Mouse (Mus musculus): ENCODE measurements around the gene Htr2a. TPM values are rescaled to one million over a fixed set of nuclear protein-coding genes. Genes with fewer than 3 reads are reported as not detected.

Gene Htr2a
- polyA plus RNA-seq, 1 experiment from 2014 or later: 0.17 TPM

DNA sequence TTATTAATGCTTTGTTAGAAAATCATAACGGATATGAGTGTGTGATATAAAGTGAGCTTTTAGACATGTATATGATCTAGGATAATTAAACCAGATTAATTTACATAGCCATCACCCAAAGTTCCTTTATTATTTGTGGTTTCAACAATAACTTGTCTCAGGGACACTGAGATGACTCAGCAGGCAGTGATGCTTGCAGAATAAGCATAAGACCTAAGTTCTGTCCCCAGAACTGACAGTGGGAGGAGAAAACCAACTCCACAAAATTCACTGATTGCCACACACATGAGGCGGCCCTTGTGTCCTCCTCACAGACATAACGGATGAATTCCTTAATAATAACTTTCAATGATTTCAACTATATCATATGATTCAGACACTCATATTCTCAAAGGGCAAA, 58.6 kb downstream of the Htr2a start:
- Histone ChIP-seq H3K4me1 (replicated peaks) (peaks cover 7% of the 10 kb centered on the region), H3K9ac (no peak overlapping the region), H3K36me3 (no peaks in the 10 kb centered on the region), H3K27ac (no peak overlapping the region), H3K4me2 (no peak overlapping the region), H3K27me3 (no peaks in the 10 kb centered on the region), H3K4me3 (replicated peaks) (no peak overlapping the region), H3K9me3 (replicated peaks) (no peaks in the 10 kb centered on the region)
- DNase-seq: no peak
- 57% methylated on average over 3 of the region's 3 CpGs for WGBS (ENCODE audit: insufficient replicate concordance)
- no peak for ATAC-seq (ENCODE audit: low read depth)

DNA sequence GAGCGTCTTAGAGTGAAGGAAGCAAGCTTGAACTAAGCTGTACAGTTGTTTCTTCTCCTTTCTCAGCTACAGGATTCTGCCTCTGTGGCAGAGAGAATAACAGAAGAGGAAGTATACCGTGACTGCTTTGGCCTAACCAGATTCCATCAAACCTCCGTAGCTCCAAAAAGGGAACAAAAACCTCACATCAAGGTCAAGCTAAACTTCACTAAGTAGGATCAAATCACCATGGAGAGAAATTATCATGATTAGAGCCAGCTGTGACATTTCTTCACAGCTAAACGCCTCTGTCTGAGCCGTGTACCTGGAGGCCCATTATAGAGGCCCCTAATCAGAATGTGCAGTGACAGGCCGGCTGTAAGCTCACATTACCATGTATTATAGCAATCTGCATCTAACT, 63.3 kb downstream of the Htr2a start:
- peaks cover 7% of the 10 kb centered on the region for H3K4me1 ChIP-seq (replicated peaks)
- no peaks in the 10 kb centered on the region for H3K9me3 ChIP-seq (replicated peaks)
- no peak overlapping the region for H3K4me2 ChIP-seq
- H3K4me3 ChIP-seq (replicated peaks): no peak overlapping the region
- no peak for ATAC-seq (ENCODE audit: low read depth)
- H3K9ac ChIP-seq: no peak overlapping the region
- DNase-seq: no peak
- no peaks in the 10 kb centered on the region for H3K36me3 ChIP-seq
- 39% methylated on average over 6 of the region's 6 CpGs for WGBS (ENCODE audit: insufficient replicate concordance)
- no peak overlapping the region for H3K27ac ChIP-seq
- H3K27me3 ChIP-seq: no peaks in the 10 kb centered on the region

DNA sequence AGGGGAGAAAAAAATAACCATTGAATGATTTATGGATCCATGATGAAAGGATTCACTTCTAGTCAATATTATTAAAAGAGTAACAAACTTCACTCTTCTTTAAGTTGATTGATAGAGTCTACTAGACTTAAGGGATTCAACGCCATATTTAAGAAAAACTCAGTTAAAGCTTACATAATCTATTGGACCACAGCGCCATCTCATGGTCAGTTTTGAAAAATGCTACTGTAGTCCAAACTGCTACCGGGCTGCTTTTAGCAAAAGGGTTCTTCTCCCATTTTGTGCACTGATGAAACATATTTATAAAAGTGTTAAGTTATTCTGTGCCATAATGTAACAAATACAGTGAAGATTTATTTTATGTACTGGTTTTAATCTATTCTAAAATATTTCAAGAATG, 68.4 kb downstream of the Htr2a start:
- no peaks in the 10 kb centered on the region for H3K36me3 ChIP-seq
- DNase-seq (peak; percentile 24), ATAC-seq (ENCODE audit: low read depth) (no peak)
- H3K27ac ChIP-seq: no peak overlapping the region
- no peaks in the 10 kb centered on the region for H3K4me1 ChIP-seq (replicated peaks)
- no peaks in the 10 kb centered on the region for H3K27me3 ChIP-seq
- H3K9ac ChIP-seq: no peak overlapping the region
- 15% methylated on average over 3 of the region's 3 CpGs for WGBS (ENCODE audit: insufficient replicate concordance)
- no peak overlapping the region for H3K4me2 ChIP-seq
- H3K9me3 ChIP-seq (replicated peaks): no peaks in the 10 kb centered on the region
- no peak overlapping the region for H3K4me3 ChIP-seq (replicated peaks)

DNA sequence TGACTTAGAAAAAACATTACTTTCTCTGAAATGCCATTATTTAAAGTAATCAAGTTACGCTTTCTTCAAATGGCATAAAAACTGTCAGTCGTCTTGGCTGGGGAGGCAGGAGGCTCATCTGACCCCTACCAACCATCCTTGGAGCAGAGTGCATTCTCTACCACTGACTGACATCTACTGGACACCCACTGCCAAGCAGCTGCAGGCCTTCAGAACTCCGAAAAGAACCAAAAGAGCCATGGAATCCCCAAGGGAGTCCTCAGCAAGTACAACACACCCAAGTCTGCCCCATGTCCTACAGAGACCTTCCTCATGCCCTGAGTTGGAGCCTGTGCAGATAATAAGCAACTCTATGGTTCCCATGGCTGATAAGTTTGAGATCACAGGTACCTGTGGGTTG, 82.9 kb downstream of the Htr2a start:
- DNase-seq (no peak), ATAC-seq (ENCODE audit: low read depth) (no peak)
- no peaks in the 10 kb centered on the region for H3K4me1 ChIP-seq (replicated peaks)
- WGBS (ENCODE audit: insufficient replicate concordance): 53% methylated on average over 3 of the region's 3 CpGs
- H3K36me3 ChIP-seq: no peaks in the 10 kb centered on the region
- no peak overlapping the region for H3K4me3 ChIP-seq (replicated peaks)
- no peaks in the 10 kb centered on the region for H3K9me3 ChIP-seq (replicated peaks)
- H3K9ac ChIP-seq: no peak overlapping the region
- no peak overlapping the region for H3K27ac ChIP-seq
- H3K27me3 ChIP-seq: no peaks in the 10 kb centered on the region
- H3K4me2 ChIP-seq: no peak overlapping the region

DNA sequence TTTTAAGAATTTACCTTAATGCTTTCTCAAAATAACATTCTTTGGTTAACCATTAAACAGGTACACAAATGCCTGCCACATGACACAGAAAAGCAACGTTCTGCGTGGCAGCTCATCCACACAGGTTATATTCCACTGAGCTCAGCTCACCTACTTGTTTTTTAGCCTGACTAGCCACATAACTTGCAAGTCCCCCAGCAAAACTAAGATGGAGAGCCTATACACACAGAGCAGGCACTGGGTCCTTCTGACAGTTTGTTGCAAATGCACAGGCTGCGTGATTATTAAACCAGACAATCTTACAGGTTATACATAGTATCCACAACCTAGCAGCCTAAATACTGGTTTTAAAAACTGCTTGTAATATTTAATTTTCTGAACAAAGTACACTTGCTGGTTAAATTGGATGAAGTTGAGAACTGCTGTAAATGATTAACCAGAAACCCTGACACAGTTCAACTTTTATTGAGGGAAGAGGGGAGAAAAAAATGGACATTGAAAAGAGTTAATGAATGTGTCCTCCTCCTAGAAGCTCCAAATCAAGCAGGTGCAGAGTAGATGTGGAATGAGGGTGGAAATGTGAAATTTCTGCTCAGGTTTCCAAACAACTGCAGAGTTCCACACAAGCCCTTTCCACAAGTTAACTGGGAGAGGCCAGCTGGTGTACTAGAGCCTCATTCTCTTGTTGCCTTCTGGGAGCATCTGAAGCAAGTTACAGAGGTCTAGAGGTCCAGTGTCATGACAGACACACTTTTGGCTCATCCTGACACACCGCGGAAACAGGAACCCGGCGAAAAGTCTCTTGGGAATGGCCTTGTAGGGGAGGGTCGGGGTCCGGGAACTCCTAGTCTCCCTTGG, 90.8 kb downstream of the Htr2a start:
- peak overlapping the region; percentile 81 for H3K4me2 ChIP-seq
- WGBS (ENCODE audit: insufficient replicate concordance): 27% methylated on average over 9 of the region's 9 CpGs
- H3K4me1 ChIP-seq (replicated peaks): peaks cover 28% of the 10 kb centered on the region
- peaks cover 11% of the 10 kb centered on the region for H3K36me3 ChIP-seq
- DNase-seq (no peak), ATAC-seq (ENCODE audit: low read depth) (no peak)
- H3K27me3 ChIP-seq: no peaks in the 10 kb centered on the region
- H3K9ac ChIP-seq: peak overlapping the region; percentile 65
- H3K9me3 ChIP-seq (replicated peaks): no peaks in the 10 kb centered on the region
- H3K27ac ChIP-seq: peak overlapping the region; percentile 75
- peak overlapping the region; percentile 93 for H3K4me3 ChIP-seq (replicated peaks)

DNA sequence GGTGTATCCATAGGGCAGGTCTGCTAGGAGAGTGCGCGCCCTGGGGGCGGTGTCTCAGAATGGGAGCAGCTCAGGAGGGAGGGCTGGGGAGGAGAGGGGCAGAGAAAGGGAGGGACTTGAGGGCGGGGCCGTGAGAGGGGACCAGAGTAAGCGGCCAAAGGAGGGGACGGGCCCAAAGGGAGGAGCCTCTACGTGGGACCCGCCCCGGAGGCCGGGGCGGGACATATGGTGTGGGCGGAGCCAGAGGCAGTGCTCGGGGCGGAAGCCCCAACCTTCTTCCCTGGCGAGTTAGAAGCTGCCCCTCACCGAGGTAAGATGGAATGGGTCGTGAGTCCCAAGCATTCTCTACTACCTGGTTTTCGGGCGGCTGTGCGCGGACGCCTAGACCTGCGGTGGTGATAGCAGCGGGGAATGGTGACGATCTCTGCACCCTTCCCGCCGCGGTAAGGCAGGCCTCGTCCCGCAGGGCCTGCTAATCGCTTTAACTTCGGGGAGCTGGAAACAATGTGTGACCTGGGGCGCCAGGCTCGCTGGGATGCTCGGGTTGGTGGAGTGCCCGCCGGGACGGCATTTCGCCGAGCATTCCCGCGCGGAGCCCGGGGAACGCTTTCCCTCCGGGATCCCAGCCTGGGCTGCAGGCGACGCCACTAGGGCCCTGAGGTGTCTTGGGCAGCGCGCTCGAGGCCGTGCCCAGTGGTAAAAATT, 91.6 kb downstream of the Htr2a start, which contains the start of gene Esd:
TSS of gene Esd (plus strand) at position 219 of the 705 bp plus-strand sequence.
- H3K4me3 ChIP-seq (replicated peaks): peak within 1 kb of the TSS; percentile 93
- under 1% methylated on average over 53 of the region's 53 CpGs for WGBS (ENCODE audit: insufficient replicate concordance)
- peak; percentile 94 for DNase-seq
- H3K27me3 ChIP-seq: no peaks in the 10 kb centered on the region
- no peaks in the 10 kb centered on the region for H3K9me3 ChIP-seq (replicated peaks)
- H3K27ac ChIP-seq: peak within 1 kb of the TSS; percentile 88
- peak; percentile 99 for ATAC-seq (ENCODE audit: low read depth)
- H3K36me3 ChIP-seq: peaks cover 18% of the 10 kb centered on the region
- peaks cover 28% of the 10 kb centered on the region for H3K4me1 ChIP-seq (replicated peaks)
- H3K4me2 ChIP-seq: peak within 1 kb of the TSS; percentile 81
- peak within 1 kb of the TSS; percentile 94 for H3K9ac ChIP-seq

DNA sequence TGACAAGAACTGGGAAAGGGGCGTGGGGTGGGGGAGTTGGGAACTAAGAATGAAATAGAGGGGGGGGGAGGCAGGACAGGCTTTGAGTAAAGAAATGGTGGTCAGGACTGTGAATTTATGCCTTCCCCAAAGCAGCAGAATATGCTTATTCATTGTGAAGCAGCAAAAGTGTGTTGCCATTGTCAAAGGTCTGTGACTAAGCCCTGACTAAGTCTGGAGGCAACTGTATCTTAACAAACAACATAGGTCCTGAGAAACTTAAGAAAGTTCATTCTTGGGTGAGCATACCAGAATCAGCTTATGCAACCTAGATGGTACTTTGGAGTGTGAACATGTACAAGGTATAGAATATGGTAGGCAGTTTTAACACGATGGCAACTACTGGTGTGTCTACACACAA, 92.8 kb downstream of the Htr2a start:
- peak overlapping the region; percentile 81 for H3K4me2 ChIP-seq
- DNase-seq (peak; percentile 38), ATAC-seq (ENCODE audit: low read depth) (no peak)
- H3K27ac ChIP-seq: peak overlapping the region; percentile 75
- H3K9me3 ChIP-seq (replicated peaks): no peaks in the 10 kb centered on the region
- 51% methylated on average over 2 of the region's 2 CpGs for WGBS (ENCODE audit: insufficient replicate concordance)
- peak overlapping the region; percentile 94 for H3K9ac ChIP-seq
- H3K36me3 ChIP-seq: peaks cover 29% of the 10 kb centered on the region
- no peaks in the 10 kb centered on the region for H3K27me3 ChIP-seq
- peak overlapping the region; percentile 93 for H3K4me3 ChIP-seq (replicated peaks)
- H3K4me1 ChIP-seq (replicated peaks): peaks cover 28% of the 10 kb centered on the region

DNA sequence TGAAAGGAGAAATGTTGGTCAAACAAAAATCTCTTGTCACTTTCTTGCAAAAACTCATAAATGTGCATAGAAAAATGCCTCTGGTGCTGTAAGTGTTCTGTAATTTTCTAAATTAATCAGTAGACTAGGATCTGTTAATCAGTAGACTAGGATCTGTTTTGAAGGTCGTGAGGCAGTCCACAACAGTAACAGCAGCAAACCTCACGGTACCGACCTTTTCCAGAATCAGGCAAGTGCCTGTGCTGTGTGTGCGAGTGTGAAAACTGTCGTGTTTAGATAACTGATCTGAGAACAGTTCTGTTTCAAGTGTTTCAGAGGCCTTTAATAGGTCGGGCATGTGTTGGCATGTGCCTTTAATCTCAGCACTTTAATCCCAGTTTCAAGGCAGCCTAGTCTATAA, 94.8 kb downstream of the Htr2a start:
- no peaks in the 10 kb centered on the region for H3K9me3 ChIP-seq (replicated peaks)
- no peaks in the 10 kb centered on the region for H3K27me3 ChIP-seq
- peaks cover 28% of the 10 kb centered on the region for H3K4me1 ChIP-seq (replicated peaks)
- no peak overlapping the region for H3K27ac ChIP-seq
- WGBS (ENCODE audit: insufficient replicate concordance): 63% methylated on average over 6 of the region's 6 CpGs
- H3K4me2 ChIP-seq: no peak overlapping the region
- no peak overlapping the region for H3K9ac ChIP-seq
- H3K4me3 ChIP-seq (replicated peaks): no peak overlapping the region
- H3K36me3 ChIP-seq: peaks cover 49% of the 10 kb centered on the region
- no peak for ATAC-seq (ENCODE audit: low read depth)
- no peak for DNase-seq

DNA sequence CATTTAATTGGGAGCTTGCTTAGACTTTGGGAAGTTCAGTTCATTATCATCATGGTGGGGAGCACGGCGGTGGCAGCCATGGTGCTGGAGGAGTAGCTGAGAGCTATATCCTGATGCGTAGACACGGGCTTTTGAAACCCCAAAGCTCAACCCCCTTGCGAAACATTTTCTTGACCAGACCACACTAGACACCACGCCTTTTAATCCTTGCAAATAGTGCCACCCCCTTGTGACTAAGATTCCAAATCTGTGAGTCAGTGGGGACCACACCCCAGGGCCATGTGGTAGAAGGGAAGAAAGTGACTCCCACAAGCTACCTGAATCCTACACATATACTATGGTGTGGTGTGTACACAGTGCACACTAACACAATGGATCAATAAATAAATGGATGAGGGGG, 96.2 kb downstream of the Htr2a start:
- ATAC-seq (ENCODE audit: low read depth) (no peak), DNase-seq (no peak)
- H3K27me3 ChIP-seq: no peaks in the 10 kb centered on the region
- no peaks in the 10 kb centered on the region for H3K9me3 ChIP-seq (replicated peaks)
- H3K36me3 ChIP-seq: peaks cover 63% of the 10 kb centered on the region
- no peak overlapping the region for H3K4me2 ChIP-seq
- H3K4me1 ChIP-seq (replicated peaks): peaks cover 25% of the 10 kb centered on the region
- no peak overlapping the region for H3K9ac ChIP-seq
- 83% methylated on average over 6 of the region's 6 CpGs for WGBS (ENCODE audit: insufficient replicate concordance)
- H3K4me3 ChIP-seq (replicated peaks): no peak overlapping the region
- no peak overlapping the region for H3K27ac ChIP-seq
